Mouse (Mus musculus): ENCODE results near the gene Map7. TPM values are rescaled to one million over a fixed set of nuclear protein-coding genes. Genes with fewer than 3 reads are reported as not detected.

Map7 gene
- 3.2 and 6.7 TPM in 2 replicates for polyA plus RNA-seq (2012; rRNA removed)

- DNase-seq (ENCODE audit: low read depth) = peak; percentile 27
Observed at GRCm38 (mm10) chr10:20148130-20148772, at the start of gene Map7. Map7 (plus strand) TSS chr10:20148471.

DNA sequence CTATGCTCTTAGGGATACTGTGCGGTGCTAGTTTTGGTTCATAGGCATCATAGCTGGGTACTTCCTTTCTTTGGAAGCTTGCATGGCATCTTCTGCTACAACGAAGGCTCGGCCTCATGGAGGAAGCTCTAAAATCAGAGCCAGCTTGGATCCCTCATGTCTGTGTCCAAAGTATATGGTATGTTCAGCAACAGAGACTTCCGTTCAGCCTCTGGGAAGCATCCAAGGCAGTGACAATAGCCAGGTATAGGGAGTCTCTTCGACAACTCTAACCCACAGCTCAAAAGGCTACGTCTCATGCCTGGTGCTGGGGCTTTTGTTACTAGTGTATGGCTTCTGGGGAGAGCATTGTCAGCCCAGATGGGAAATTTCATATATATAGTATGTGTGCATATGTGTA is 46.8 kb upstream of the Map7 start:
- TF ChIP-seq CTCF (IDR thresholded peaks at IDR 0.05; ENCODE audit: borderline replicate concordance, extremely low read depth, insufficient read depth, insufficient read length) (no peak), POLR2A (IDR thresholded peaks at IDR 0.05; ENCODE audit: borderline replicate concordance, extremely low read depth, insufficient read depth, insufficient read length, poor library complexity, severe bottlenecking) (no peak)
- no peak for DNase-seq (ENCODE audit: low read depth)

More at GRCm38 (mm10) chr10:20148130-20148772, at the start of gene Map7:
- TF ChIP-seq POLR2A (IDR thresholded peaks at IDR 0.05; ENCODE audit: borderline replicate concordance, extremely low read depth, insufficient read depth, insufficient read length, poor library complexity, severe bottlenecking) (no peak), CTCF (IDR thresholded peaks at IDR 0.05; ENCODE audit: borderline replicate concordance, extremely low read depth, insufficient read depth, insufficient read length) (no peak)

GRCm38 (mm10) chr10:20104271-20104931 is 43.9 kb upstream of the Map7 start:
- no peak for TF ChIP-seq CTCF (IDR thresholded peaks at IDR 0.05; ENCODE audit: borderline replicate concordance, extremely low read depth, insufficient read depth, insufficient read length)
- peak; percentile 21 for DNase-seq (ENCODE audit: low read depth)

GRCm38 (mm10) chr10:20105575-20105974 is 42.7 kb upstream of the Map7 start:
- no peak for DNase-seq (ENCODE audit: low read depth)
- TF ChIP-seq CTCF (IDR thresholded peaks at IDR 0.05; ENCODE audit: borderline replicate concordance, extremely low read depth, insufficient read depth, insufficient read length) (no peak), POLR2A (IDR thresholded peaks at IDR 0.05; ENCODE audit: borderline replicate concordance, extremely low read depth, insufficient read depth, insufficient read length, poor library complexity, severe bottlenecking) (no peak)

GRCm38 (mm10) chr10:20107031-20107430 is 41.2 kb upstream of the Map7 start:
- DNase-seq (ENCODE audit: low read depth) = no peak
- TF ChIP-seq CTCF (IDR thresholded peaks at IDR 0.05; ENCODE audit: borderline replicate concordance, extremely low read depth, insufficient read depth, insufficient read length) = no peak
- no peak for TF ChIP-seq POLR2A (IDR thresholded peaks at IDR 0.05; ENCODE audit: borderline replicate concordance, extremely low read depth, insufficient read depth, insufficient read length, poor library complexity, severe bottlenecking)

GRCm38 (mm10) chr10:20111508-20111907 is 36.8 kb upstream of the Map7 start:
- TF ChIP-seq CTCF (IDR thresholded peaks at IDR 0.05; ENCODE audit: borderline replicate concordance, extremely low read depth, insufficient read depth, insufficient read length) (no peak), POLR2A (IDR thresholded peaks at IDR 0.05; ENCODE audit: borderline replicate concordance, extremely low read depth, insufficient read depth, insufficient read length, poor library complexity, severe bottlenecking) (no peak)
- DNase-seq (ENCODE audit: low read depth) = no peak

GRCm38 (mm10) chr10:20112026-20112973 is 36.0 kb upstream of the Map7 start:
- TF ChIP-seq POLR2A (IDR thresholded peaks at IDR 0.05; ENCODE audit: borderline replicate concordance, extremely low read depth, insufficient read depth, insufficient read length, poor library complexity, severe bottlenecking) (no peak), CTCF (IDR thresholded peaks at IDR 0.05; ENCODE audit: borderline replicate concordance, extremely low read depth, insufficient read depth, insufficient read length) (no peak)
- DNase-seq (ENCODE audit: low read depth) = peak; percentile 41

- TF ChIP-seq CTCF (IDR thresholded peaks at IDR 0.05; ENCODE audit: borderline replicate concordance, extremely low read depth, insufficient read depth, insufficient read length) = no peak
- no peak for TF ChIP-seq POLR2A (IDR thresholded peaks at IDR 0.05; ENCODE audit: borderline replicate concordance, extremely low read depth, insufficient read depth, insufficient read length, poor library complexity, severe bottlenecking)
- DNase-seq (ENCODE audit: low read depth) = peak; percentile 34
Observed at GRCm38 (mm10) chr10:20119504-20120425, 28.5 kb upstream of the Map7 start.

GRCm38 (mm10) chr10:20121981-20122380 is 26.3 kb upstream of the Map7 start:
- DNase-seq (ENCODE audit: low read depth) = no peak
- no peak for TF ChIP-seq POLR2A (IDR thresholded peaks at IDR 0.05; ENCODE audit: borderline replicate concordance, extremely low read depth, insufficient read depth, insufficient read length, poor library complexity, severe bottlenecking)
- TF ChIP-seq CTCF (IDR thresholded peaks at IDR 0.05; ENCODE audit: borderline replicate concordance, extremely low read depth, insufficient read depth, insufficient read length) = no peak

GRCm38 (mm10) chr10:20123401-20123800 is 24.9 kb upstream of the Map7 start:
- peak; percentile 50 for DNase-seq (ENCODE audit: low read depth)
- TF ChIP-seq CTCF (IDR thresholded peaks at IDR 0.05; ENCODE audit: borderline replicate concordance, extremely low read depth, insufficient read depth, insufficient read length) (no peak), POLR2A (IDR thresholded peaks at IDR 0.05; ENCODE audit: borderline replicate concordance, extremely low read depth, insufficient read depth, insufficient read length, poor library complexity, severe bottlenecking) (no peak)
